15 mouse cellular contexts compared by ENCODE assay signal in the genomic region with DNA sequence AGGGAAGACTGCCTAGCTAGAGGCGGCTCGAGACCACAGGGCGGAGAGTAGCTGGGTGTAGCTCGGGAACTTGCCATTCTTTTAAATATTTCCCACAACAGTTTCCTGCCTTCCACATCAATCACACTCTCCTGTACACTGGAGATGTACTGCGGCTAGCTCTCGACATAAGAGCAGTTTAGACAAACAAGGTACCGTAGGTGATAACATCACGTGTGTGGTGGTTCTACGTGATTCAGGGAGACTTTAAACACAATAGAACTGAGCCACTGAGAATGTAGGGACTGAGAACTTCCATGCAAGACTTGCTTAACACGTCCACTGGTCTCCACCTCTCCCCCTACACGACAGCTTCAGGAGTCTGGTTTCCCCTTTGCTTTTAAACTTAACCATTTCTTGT. TPM values are rescaled to one million over a fixed set of nuclear protein-coding genes. Genes with fewer than 3 reads are reported as not detected.
"Had no signal": no experiment of that assay in that cellular context is flagged by ENCODE, and none has a peak within 500 bp of the region (broad histone marks: within the 10 kb centered on the region; RNA-seq: fewer than 3 reads in every experiment).

No protein-coding gene starts in this region.

- H3K4me1 ChIP-seq: midbrain, embryonic 10.5 days; neural tube, embryonic 12.5 days had no signal

- ATAC-seq: intestine, postnatal 0 days had no signal

- H3K9me3 ChIP-seq: limb, embryonic 13.5 days; midbrain, embryonic 10.5 days; neural tube, embryonic 12.5 days had no signal

- DNase-seq: kidney, adult 8-10 months; kidney, postnatal 25 days; left cerebral cortex, postnatal 4 days; midbrain, embryonic 14.5 days; right cerebral cortex, postnatal 4 days; spleen, adult 18-20 months; thymus, postnatal 25 days had no signal

- H3K36me3 ChIP-seq: limb, embryonic 13.5 days; midbrain, embryonic 10.5 days; neural tube, embryonic 12.5 days had no signal

- H3K27me3 ChIP-seq: limb, embryonic 13.5 days; neural tube, embryonic 12.5 days had no signal

- H3K4me3 ChIP-seq: limb, embryonic 13.5 days; midbrain, embryonic 10.5 days; myocyte; neural tube, embryonic 12.5 days had no signal

- H3K27ac ChIP-seq: limb, embryonic 13.5 days; liver, embryonic 14.5 days; midbrain, embryonic 10.5 days; neural tube, embryonic 12.5 days had no signal

- H3K9ac ChIP-seq: limb, embryonic 13.5 days; liver, embryonic 14.5 days; neural tube, embryonic 12.5 days had no signal

RNA-seq across cellular contexts. Expression of gene Ect2l, which starts 17.5 kb away (rescaled TPM):
- total RNA-seq: liver, adult 2 months; neutrophil, adult 5-6 weeks had no signal
- polyA plus RNA-seq: liver, adult 2 months had no signal
